ENCODE assay signal across 9 mouse cellular contexts in genomic region chr8:117697248-117697647, GRCm38 (mm10). TPM values are rescaled to one million over a fixed set of nuclear protein-coding genes. Genes with fewer than 3 reads are reported as not detected.
A peak's percentile ranks its signal among the peaks of the same experiment; 100 is the strongest.
DNase-seq lines count a peak whose midpoint lies in the region; ATAC-seq and TF ChIP-seq lines count a peak whose summit lies in the region.
"Had no signal": no experiment of that assay in that cellular context is flagged by ENCODE, and none has a peak within 500 bp of the region (broad histone marks: within the 10 kb centered on the region; RNA-seq: fewer than 3 reads in every experiment).

No protein-coding gene starts in this region.

- no peaks in the 10 kb centered on the region for H3K4me1 ChIP-seq in heart, postnatal 0 days (ENCODE audit: control insufficient read depth, insufficient read depth)
- H3K4me1 ChIP-seq in heart, embryonic 10.5 days: peaks cover 5% of the 10 kb centered on the region
- peaks cover 9% of the 10 kb centered on the region for H3K4me1 ChIP-seq in bone marrow macrophage, adult 2 months (ENCODE audit: control insufficient read depth, insufficient read depth, low read length)
- peaks cover 5% of the 10 kb centered on the region for H3K4me1 ChIP-seq in midbrain, embryonic 15.5 days
- H3K4me1 ChIP-seq: liver, embryonic 15.5 days had no signal

- H3K4me2 ChIP-seq in heart, postnatal 0 days (ENCODE audit: low read depth, low read length): no peak overlapping the region
- H3K4me2 ChIP-seq in midbrain, embryonic 15.5 days: no peak overlapping the region
- H3K4me2 ChIP-seq: liver, embryonic 15.5 days had no signal

- H3K9me3 ChIP-seq in heart, postnatal 0 days (replicated peaks; ENCODE audit: control insufficient read depth, low read length): no peaks in the 10 kb centered on the region
- no peaks in the 10 kb centered on the region for H3K9me3 ChIP-seq in heart, embryonic 10.5 days
- H3K9me3 ChIP-seq in midbrain, embryonic 15.5 days: no peaks in the 10 kb centered on the region
- H3K9me3 ChIP-seq: liver, embryonic 15.5 days had no signal

- no peaks in the 10 kb centered on the region for H3K36me3 ChIP-seq in heart, postnatal 0 days (replicated peaks; ENCODE audit: control insufficient read depth, insufficient read depth, low read length)
- H3K36me3 ChIP-seq in heart, embryonic 10.5 days: no peaks in the 10 kb centered on the region
- no peaks in the 10 kb centered on the region for H3K36me3 ChIP-seq in midbrain, embryonic 15.5 days (replicated peaks)
- H3K36me3 ChIP-seq: liver, embryonic 15.5 days had no signal

- TF ChIP-seq POLR2A in bone marrow macrophage, adult 2 months (IDR thresholded peaks at IDR 0.05; ENCODE audit: borderline replicate concordance, low read depth, low read length): no peak

- no peak overlapping the region for H3K27ac ChIP-seq in heart, postnatal 0 days (ENCODE audit: low read depth)
- H3K27ac ChIP-seq in heart, embryonic 10.5 days: no peak overlapping the region
- H3K27ac ChIP-seq in bone marrow macrophage, adult 2 months (ENCODE audit: insufficient read depth, low read depth, low read length): no peak overlapping the region
- H3K27ac ChIP-seq in midbrain, embryonic 15.5 days: no peak overlapping the region
- H3K27ac ChIP-seq: liver, embryonic 15.5 days had no signal

- TF ChIP-seq CTCF in heart, postnatal 0 days (IDR thresholded peaks at IDR 0.05; ENCODE audit: low read depth): peak; percentile 56
- TF ChIP-seq CTCF in bone marrow macrophage, adult 2 months (IDR thresholded peaks at IDR 0.05; ENCODE audit: low read depth, low read length): peak; percentile 59

- H3K27me3 ChIP-seq in heart, postnatal 0 days (ENCODE audit: control insufficient read depth, insufficient read depth, low read length): no peaks in the 10 kb centered on the region
- H3K27me3 ChIP-seq in heart, embryonic 10.5 days (ENCODE audit: insufficient read depth, poor library complexity, severe bottlenecking): no peaks in the 10 kb centered on the region
- no peaks in the 10 kb centered on the region for H3K27me3 ChIP-seq in midbrain, embryonic 15.5 days (replicated peaks)
- H3K27me3 ChIP-seq: liver, embryonic 15.5 days had no signal

- no peak for TF ChIP-seq EP300 in heart, postnatal 0 days (IDR thresholded peaks at IDR 0.05; ENCODE audit: low read depth)

- H3K9ac ChIP-seq in heart, postnatal 0 days (replicated peaks; ENCODE audit: low read depth, low read length): no peak overlapping the region
- H3K9ac ChIP-seq in midbrain, embryonic 15.5 days: no peak overlapping the region
- H3K9ac ChIP-seq: liver, embryonic 15.5 days had no signal

- no peak for ATAC-seq in heart, postnatal 0 days (ENCODE audit: insufficient read depth, low read depth)
- ATAC-seq in midbrain, embryonic 15.5 days (replicated peaks): no peak

- no peak for DNase-seq in heart, postnatal 0 days (ENCODE audit: low spot score)
- no peak for DNase-seq in heart, embryonic 10.5 days (ENCODE audit: low spot score)
- DNase-seq in ovary, postnatal 14 days (ENCODE audit: low spot score): peak; percentile 34
- no peak for DNase-seq in ovary, postnatal 10 days (ENCODE audit: low spot score)
- peak; percentile 5 to 16 for DNase-seq in layer of hippocampus, postnatal 14 days (ENCODE audit: low spot score in 2 of 2)
- no peak for DNase-seq in T-cell, adult 2 months (ENCODE audit: low spot score)

- 28% methylated on average over 5 of the region's 5 CpGs for WGBS in heart, postnatal 0 days
- 39% methylated on average over 5 of the region's 5 CpGs for WGBS in heart, embryonic 10.5 days
- WGBS in midbrain, embryonic 15.5 days: 37% methylated on average over 5 of the region's 5 CpGs

- H3K4me3 ChIP-seq in heart, postnatal 0 days (ENCODE audit: low read depth, low read length): no peak overlapping the region
- H3K4me3 ChIP-seq in heart, embryonic 10.5 days: no peak overlapping the region
- H3K4me3 ChIP-seq in bone marrow macrophage, adult 2 months (ENCODE audit: insufficient read depth, low read length): no peak overlapping the region
- no peak overlapping the region for H3K4me3 ChIP-seq in midbrain, embryonic 15.5 days
- H3K4me3 ChIP-seq: liver, embryonic 15.5 days had no signal

RNA-seq across cellular contexts. Expression of gene Hsd17b2, which starts 4.5 kb away (rescaled TPM):
- total RNA-seq in heart, postnatal 0 days (2014; rRNA removed; ENCODE audit: low replicate concordance): 2.3 TPM in 1 of 2 replicates, not detected in the other
- not detected in 2 replicates for polyA plus RNA-seq in heart, postnatal 0 days (2015; fragmentation: Nextera tagmentation; extraction: Ambion mirVana)
- 0.35 TPM in 1 of 2 replicates, not detected in the other for polyA plus RNA-seq in heart, embryonic 10.5 days (2016; fragmentation: Nextera tagmentation; extraction: Ambion mirVana)
- polyA plus RNA-seq in bone marrow macrophage, adult 2 months (2012; ENCODE audit: insufficient read depth, insufficient read length, missing spikeins): not detected in 2 replicates
- total RNA-seq in layer of hippocampus, postnatal 14 days (2021): not detected
- polyA plus RNA-seq in midbrain, embryonic 15.5 days (2015; fragmentation: Nextera tagmentation; extraction: Ambion mirVana): 0.13 TPM in 1 of 2 replicates, not detected in the other

RNA-seq across cellular contexts. Expression of gene Sdr42e1, which starts 23.8 kb away (rescaled TPM):
- total RNA-seq in heart, postnatal 0 days (2014; rRNA removed; ENCODE audit: low replicate concordance): 0.23 and 2.0 TPM in 2 replicates
- 0.61 and 0.92 TPM in 2 replicates for polyA plus RNA-seq in heart, postnatal 0 days (2015; fragmentation: Nextera tagmentation; extraction: Ambion mirVana)
- polyA plus RNA-seq in heart, embryonic 10.5 days (2016; fragmentation: Nextera tagmentation; extraction: Ambion mirVana): 0.59 and 0.72 TPM in 2 replicates
- 4.7 and 7.2 TPM in 2 replicates for polyA plus RNA-seq in bone marrow macrophage, adult 2 months (2012; ENCODE audit: insufficient read depth, insufficient read length, missing spikeins)
- 1 to 10 TPM; 3.8 to 4.1 TPM for total RNA-seq in layer of hippocampus, postnatal 14 days (2021)
- 1.9 and 2.3 TPM in 2 replicates for polyA plus RNA-seq in midbrain, embryonic 15.5 days (2015; fragmentation: Nextera tagmentation; extraction: Ambion mirVana)

Comparison
In these comparisons a context has a peak if more than half of its experiments do, and no peak if none do; other contexts are left out.
1. DNase-seq: peak in ovary, postnatal 14 days (single experiment) and layer of hippocampus, postnatal 14 days (2 of 2); none in heart, postnatal 0 days (single experiment), heart, embryonic 10.5 days (single experiment), ovary, postnatal 10 days (single experiment) and T-cell, adult 2 months (single experiment).